Mouse (Mus musculus) heart, postnatal 36 days (tissue): ENCODE data around the gene Krtap26-1. TPM values are rescaled to one million over a fixed set of nuclear protein-coding genes. Genes with fewer than 3 reads are reported as not detected.

Source experiments
- total RNA-seq, 2 experiments: library from RNA; stranded (reverse); gene quantifications; 2 replicates each; pipeline ENCODE4 v1.2.3; 2021

Gene Krtap26-1
- total RNA-seq, 2 experiments from 2014 or later, result not detected

Other genes starting within 250 kb of the Krtap26-1 start
- gene Cldn17, start 140.8 kb downstream of the Krtap26-1 start, total RNA-seq, result not detected
- gene Cldn8, start 84.6 kb downstream of the Krtap26-1 start, total RNA-seq, result not detected
- gene Krtap24-1, start 35.5 kb downstream of the Krtap26-1 start, total RNA-seq, result not detected
- not detected for gene 2310079G19Rik, start 20.1 kb downstream of the Krtap26-1 start, total RNA-seq
- not detected for gene Krtap27-1, start 23.9 kb upstream of the Krtap26-1 start, total RNA-seq
- gene 2310061N02Rik, start 60.2 kb upstream of the Krtap26-1 start, total RNA-seq, result not detected
- not detected for gene Krtap13-1, start 81.1 kb upstream of the Krtap26-1 start, total RNA-seq
- gene Krtap13, start 103.8 kb upstream of the Krtap26-1 start, total RNA-seq, result not detected
- not detected for gene 2310034C09Rik, start 111.1 kb upstream of the Krtap26-1 start, total RNA-seq
- gene 2310057N15Rik, start 126.4 kb upstream of the Krtap26-1 start, total RNA-seq, result not detected
- not detected for gene Gm5965, start 130.1 kb upstream of the Krtap26-1 start, total RNA-seq
- not detected for gene Gm20741, start 164.4 kb upstream of the Krtap26-1 start, total RNA-seq
- gene Krtap15, start 172.4 kb upstream of the Krtap26-1 start, total RNA-seq, result not detected
- not detected for gene Krtap14, start 178.3 kb upstream of the Krtap26-1 start, total RNA-seq
- not detected for gene Krtap19-1, start 221.6 kb upstream of the Krtap26-1 start, total RNA-seq
- not detected for gene Krtap19-2, start 226.5 kb upstream of the Krtap26-1 start, total RNA-seq
- gene Krtap19-3, start 230.2 kb upstream of the Krtap26-1 start, total RNA-seq, result not detected
- not detected for gene Krtap19-4, start 237.3 kb upstream of the Krtap26-1 start, total RNA-seq
- not detected for gene Krtap19-5, start 248.7 kb upstream of the Krtap26-1 start, total RNA-seq